Mouse (Mus musculus): ENCODE data around the gene Trove2. TPM values are rescaled to one million over a fixed set of nuclear protein-coding genes. Genes with fewer than 3 reads are reported as not detected.

Gene Trove2
- polyA plus RNA-seq, 1 experiment, result not detected

DNA sequence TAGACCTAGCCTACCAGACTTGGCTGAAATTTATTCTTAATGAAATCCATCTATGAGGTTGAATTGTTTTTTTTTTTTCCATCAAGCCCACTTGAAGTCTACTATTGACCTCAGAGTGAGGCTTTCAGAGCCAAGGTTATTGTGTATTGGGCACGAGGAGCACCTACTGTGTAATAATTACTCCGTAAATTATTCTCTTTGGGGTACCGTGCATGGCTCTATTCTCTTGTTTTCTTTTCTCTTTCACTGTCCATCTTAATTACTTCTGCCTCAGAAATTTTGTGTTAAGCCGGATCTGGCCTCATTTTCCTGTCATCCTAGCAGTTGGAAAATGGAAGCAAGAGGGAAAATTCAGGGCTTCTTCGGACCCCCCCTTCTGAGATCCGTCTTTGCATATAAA lies 34.7 kb downstream of the Trove2 start:
- no peak overlapping the region for H3K4me3 ChIP-seq (ENCODE audit: insufficient read depth, low read depth, low read length)
- H3K27ac ChIP-seq (ENCODE audit: insufficient read depth, low read depth, low read length), result no peak overlapping the region
- H3K4me1 ChIP-seq (ENCODE audit: control insufficient read depth, insufficient read depth, low read length), result no peaks in the 10 kb centered on the region
- WGBS, result 48% methylated on average over 6 of the region's 6 CpGs
- TF ChIP-seq POLR2A (IDR thresholded peaks at IDR 0.05; ENCODE audit: insufficient read depth, low read depth, low read length) (no peak), CTCF (IDR thresholded peaks at IDR 0.05; ENCODE audit: insufficient read depth, low read depth, low read length) (no peak)

DNA sequence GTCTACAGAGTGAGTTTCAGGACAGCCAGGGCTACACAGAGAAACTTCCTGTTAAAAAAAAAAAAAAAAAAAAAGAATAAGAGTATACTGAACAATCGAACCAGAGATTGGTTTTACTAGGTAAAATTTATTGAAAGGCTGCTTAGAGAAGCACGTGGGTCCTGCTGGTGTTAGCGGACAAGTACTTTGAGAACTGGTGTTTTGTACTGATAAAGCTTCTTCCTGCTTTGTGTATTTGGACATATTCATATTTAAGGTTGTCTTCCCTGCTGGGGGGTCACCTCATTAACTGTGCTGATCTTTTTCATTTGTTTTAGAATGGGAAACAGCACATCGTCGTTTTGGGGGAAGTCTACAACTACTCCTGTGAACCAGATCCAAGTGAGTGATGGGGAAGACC lies 35.5 kb downstream of the Trove2 start:
- TF ChIP-seq CTCF (IDR thresholded peaks at IDR 0.05; ENCODE audit: insufficient read depth, low read depth, low read length), result no peak
- no peak for TF ChIP-seq POLR2A (IDR thresholded peaks at IDR 0.05; ENCODE audit: insufficient read depth, low read depth, low read length)
- no peak overlapping the region for H3K4me3 ChIP-seq (ENCODE audit: insufficient read depth, low read depth, low read length)
- H3K4me1 ChIP-seq (ENCODE audit: control insufficient read depth, insufficient read depth, low read length), result no peaks in the 10 kb centered on the region
- WGBS, result 68% methylated on average over 5 of the region's 5 CpGs
- H3K27ac ChIP-seq (ENCODE audit: insufficient read depth, low read depth, low read length), result no peak overlapping the region

DNA sequence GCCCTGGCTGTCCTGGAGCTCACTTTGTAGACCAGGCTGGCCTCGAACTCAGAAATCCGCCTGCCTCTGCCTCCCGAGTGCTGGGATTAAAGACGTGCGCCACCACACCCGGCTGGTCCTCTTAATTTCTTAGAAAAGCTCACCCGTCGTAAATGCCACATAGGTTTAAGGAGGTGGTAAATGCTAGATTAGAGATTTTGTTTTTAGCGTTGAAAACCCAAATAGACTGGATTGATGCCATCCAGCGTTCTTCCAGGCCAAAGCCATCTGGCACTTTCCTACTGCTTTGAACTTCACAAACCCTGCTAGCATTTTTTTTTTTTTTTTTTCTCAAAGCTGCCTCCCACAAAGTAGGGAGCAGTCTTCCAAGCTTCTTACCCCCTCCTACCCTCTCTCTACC lies 36.3 kb downstream of the Trove2 start:
- Histone ChIP-seq H3K4me1 (ENCODE audit: control insufficient read depth, insufficient read depth, low read length) (no peaks in the 10 kb centered on the region), H3K4me3 (ENCODE audit: insufficient read depth, low read depth, low read length) (no peak overlapping the region), H3K27ac (ENCODE audit: insufficient read depth, low read depth, low read length) (no peak overlapping the region)
- WGBS, result 65% methylated on average over 10 of the region's 10 CpGs
- TF ChIP-seq POLR2A (IDR thresholded peaks at IDR 0.05; ENCODE audit: insufficient read depth, low read depth, low read length) (no peak), CTCF (IDR thresholded peaks at IDR 0.05; ENCODE audit: insufficient read depth, low read depth, low read length) (no peak)

DNA sequence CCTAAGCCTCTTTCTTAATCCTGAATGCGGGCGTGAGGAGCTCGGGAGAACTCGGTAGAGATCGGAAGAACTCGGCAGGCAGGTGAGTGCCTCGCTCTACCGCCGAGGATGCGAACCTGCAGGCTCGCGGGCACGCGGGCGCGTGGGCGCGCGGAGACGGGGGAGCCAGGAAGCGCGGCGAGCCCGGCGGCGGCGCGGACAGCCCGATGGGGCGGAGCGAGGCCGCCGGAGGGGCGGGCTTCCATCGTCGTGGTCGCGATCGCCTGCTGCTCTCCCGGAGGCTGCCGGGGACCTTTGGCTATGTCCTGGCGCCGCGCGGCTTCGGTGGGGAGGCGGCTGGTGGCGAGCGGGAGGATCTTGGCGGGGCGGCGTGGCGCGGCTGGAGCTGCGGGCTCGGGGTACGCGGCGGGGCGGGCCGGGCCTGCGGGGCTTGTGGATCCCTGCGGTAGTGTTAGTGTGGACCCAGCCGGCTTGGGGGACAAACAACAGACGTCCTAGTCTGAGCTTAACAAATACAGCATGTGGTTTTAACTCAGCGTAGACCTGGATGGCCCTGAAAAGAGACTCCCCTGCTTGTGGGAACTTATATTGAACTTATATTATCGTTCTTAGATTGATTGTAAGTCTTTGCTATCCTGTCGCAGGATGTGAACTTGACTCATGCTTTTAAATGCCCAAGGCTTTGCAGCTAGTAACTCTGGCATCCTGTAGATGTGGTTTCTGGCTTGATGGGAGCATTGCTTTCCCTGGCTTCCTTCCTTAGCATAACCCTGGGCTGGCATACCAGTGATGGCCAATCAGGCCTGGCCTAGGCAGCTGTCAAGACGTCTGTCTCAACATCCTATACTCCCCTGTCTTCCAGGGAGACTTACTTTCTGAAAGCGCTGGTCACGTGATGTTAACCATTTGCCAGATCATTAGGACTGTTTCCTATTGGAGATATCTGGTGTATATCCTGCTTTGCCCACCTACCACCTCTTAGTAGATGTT lies 37.2 kb downstream of the Trove2 start:
- Histone ChIP-seq H3K4me3 (ENCODE audit: insufficient read depth, low read depth, low read length) (peak overlapping the region; percentile 86), H3K27ac (ENCODE audit: insufficient read depth, low read depth, low read length) (peak overlapping the region; percentile 14), H3K4me1 (ENCODE audit: control insufficient read depth, insufficient read depth, low read length) (no peaks in the 10 kb centered on the region)
- WGBS, result 1% methylated on average over 71 of the region's 71 CpGs
- TF ChIP-seq CTCF (IDR thresholded peaks at IDR 0.05; ENCODE audit: insufficient read depth, low read depth, low read length) (0 out of 2 replicates have a peak, but pooled peaks have one; percentile 21), POLR2A (IDR thresholded peaks at IDR 0.05; ENCODE audit: insufficient read depth, low read depth, low read length) (peak; percentile 88)

DNA sequence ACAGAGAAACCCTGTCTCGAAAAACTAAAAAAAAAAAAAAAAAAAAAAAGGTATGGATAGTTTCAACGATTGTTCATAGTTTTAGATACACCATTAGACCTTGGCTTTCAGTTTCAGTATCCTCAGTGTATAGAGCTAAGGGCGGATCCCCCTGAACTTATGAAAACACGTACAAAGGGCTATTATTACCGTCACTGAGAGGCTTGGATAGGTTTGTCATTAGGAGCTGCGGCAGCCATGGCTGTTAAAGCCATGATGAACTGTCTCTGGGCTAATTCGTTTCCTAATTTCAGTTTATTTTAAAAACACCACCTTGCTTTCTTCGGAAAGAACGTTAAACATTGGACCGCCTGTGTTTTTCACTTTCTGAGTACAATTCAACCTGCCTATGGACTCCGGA lies 38.1 kb downstream of the Trove2 start:
- H3K27ac ChIP-seq (ENCODE audit: insufficient read depth, low read depth, low read length), result peak overlapping the region; percentile 14
- H3K4me3 ChIP-seq (ENCODE audit: insufficient read depth, low read depth, low read length), result peak overlapping the region; percentile 86
- TF ChIP-seq POLR2A (IDR thresholded peaks at IDR 0.05; ENCODE audit: insufficient read depth, low read depth, low read length), result no peak
- TF ChIP-seq CTCF (IDR thresholded peaks at IDR 0.05; ENCODE audit: insufficient read depth, low read depth, low read length), result no peak
- 11% methylated on average over 11 of the region's 11 CpGs for WGBS
- H3K4me1 ChIP-seq (ENCODE audit: control insufficient read depth, insufficient read depth, low read length), result no peaks in the 10 kb centered on the region

DNA sequence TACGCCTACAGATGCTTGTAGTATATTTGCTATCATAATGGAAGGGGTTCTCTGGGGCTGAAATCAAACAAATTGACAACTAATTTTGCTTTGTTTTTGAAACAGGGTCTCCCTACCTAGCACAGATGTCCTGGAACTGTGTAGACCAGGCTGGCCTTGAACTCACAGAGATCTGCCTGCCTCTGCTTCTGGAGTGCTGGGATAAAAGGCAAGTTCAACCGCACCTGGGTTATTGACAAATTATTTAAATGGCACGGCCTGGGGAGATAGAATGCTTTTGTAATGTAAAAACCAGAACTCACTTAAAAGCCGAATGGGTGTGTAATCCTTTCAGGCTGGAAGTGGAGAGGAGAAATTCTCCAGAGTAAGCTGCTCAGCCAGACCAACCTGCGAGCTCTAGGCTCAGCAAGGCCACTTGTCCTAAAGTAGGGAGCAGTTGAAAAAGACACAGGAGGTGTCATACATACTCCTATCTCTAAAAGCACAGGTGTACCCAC lies 42.9 kb downstream of the Trove2 start:
- Histone ChIP-seq H3K4me1 (ENCODE audit: control insufficient read depth, insufficient read depth, low read length) (no peaks in the 10 kb centered on the region), H3K27ac (ENCODE audit: insufficient read depth, low read depth, low read length) (no peak overlapping the region), H3K4me3 (ENCODE audit: insufficient read depth, low read depth, low read length) (no peak overlapping the region)
- TF ChIP-seq POLR2A (IDR thresholded peaks at IDR 0.05; ENCODE audit: insufficient read depth, low read depth, low read length) (no peak), CTCF (IDR thresholded peaks at IDR 0.05; ENCODE audit: insufficient read depth, low read depth, low read length) (no peak)
- 62% methylated on average over 5 of the region's 5 CpGs for WGBS

DNA sequence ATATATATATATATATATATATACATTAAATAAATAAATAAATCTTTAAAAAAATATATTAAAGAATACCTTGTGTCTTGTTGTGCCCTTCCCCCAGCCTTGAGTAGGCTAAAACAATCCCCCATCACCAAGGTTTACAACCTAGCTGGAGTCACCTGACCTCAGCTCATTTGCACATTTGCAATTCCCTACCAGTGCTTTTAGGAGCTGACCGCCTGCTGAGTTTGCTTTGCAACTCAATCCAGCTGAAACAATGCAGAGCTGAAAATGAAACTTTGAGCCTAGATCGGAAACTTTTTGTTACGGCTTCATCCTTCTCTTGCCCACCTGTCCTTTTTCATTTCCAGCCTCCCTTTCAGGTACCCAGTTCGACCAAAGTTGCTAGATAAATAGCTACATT lies 45.2 kb downstream of the Trove2 start:
- Histone ChIP-seq H3K27ac (ENCODE audit: insufficient read depth, low read depth, low read length) (no peak overlapping the region), H3K4me3 (ENCODE audit: insufficient read depth, low read depth, low read length) (no peak overlapping the region), H3K4me1 (ENCODE audit: control insufficient read depth, insufficient read depth, low read length) (no peaks in the 10 kb centered on the region)
- TF ChIP-seq CTCF (IDR thresholded peaks at IDR 0.05; ENCODE audit: insufficient read depth, low read depth, low read length) (no peak), POLR2A (IDR thresholded peaks at IDR 0.05; ENCODE audit: insufficient read depth, low read depth, low read length) (no peak)
- 44% methylated on average over 4 of the region's 4 CpGs for WGBS

DNA sequence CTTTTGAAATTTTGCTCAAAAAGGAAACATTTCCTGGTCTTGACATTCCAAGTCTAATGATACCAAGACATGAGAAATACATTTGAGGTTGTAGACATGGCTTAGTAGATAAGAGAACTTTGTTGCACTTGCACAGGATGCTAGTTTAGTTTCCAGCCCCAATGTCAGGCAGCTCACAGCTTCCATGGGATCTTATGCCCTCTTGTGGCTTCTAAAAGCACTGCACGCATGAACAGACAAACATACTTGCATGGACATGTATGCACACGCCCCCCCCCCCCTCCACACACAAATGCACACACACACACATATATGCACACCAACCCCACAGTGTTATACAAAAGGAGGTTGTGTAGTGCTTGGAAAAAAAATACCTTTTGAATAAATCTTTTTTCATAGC lies 46.0 kb downstream of the Trove2 start:
- TF ChIP-seq POLR2A (IDR thresholded peaks at IDR 0.05; ENCODE audit: insufficient read depth, low read depth, low read length), result no peak
- no peak for TF ChIP-seq CTCF (IDR thresholded peaks at IDR 0.05; ENCODE audit: insufficient read depth, low read depth, low read length)
- H3K27ac ChIP-seq (ENCODE audit: insufficient read depth, low read depth, low read length), result no peak overlapping the region
- H3K4me1 ChIP-seq (ENCODE audit: control insufficient read depth, insufficient read depth, low read length), result no peaks in the 10 kb centered on the region

DNA sequence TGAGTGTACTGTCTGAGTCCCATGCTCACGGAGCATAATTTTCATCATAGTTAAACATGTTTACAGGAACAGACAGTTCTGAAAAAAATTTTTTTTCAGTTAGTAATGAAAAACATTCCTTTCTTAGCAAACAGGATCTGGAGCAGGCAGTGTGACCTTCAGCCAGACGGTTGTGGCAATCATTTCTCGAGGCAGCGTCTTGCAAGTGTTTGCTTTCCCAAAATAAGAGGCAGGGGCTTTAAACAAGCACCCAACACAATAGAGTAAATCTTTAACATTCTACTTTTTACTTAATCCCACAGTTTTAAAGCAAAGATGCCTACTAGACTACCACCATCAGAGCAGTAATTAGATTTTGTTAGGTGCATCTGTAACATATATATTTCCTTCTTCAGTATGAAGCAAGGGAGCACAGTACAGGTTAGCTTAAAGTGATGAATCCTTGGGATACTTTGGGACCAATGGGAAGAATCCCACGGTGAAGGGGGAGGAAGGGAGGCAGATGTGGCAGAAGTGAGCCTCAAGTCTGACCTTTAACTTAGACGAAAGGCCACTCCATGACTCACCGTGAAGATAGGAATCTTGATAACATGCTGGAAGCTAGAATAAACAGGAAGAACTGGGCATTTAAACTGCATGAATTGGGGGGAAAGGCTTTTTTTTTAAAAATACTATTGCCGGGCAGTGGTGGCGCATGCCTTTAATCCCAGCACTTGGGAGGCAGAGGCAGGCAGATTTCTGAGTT lies 49.0 kb downstream of the Trove2 start:
- Histone ChIP-seq H3K4me1 (ENCODE audit: control insufficient read depth, insufficient read depth, low read length) (no peaks in the 10 kb centered on the region), H3K4me3 (ENCODE audit: insufficient read depth, low read depth, low read length) (no peak overlapping the region), H3K27ac (ENCODE audit: insufficient read depth, low read depth, low read length) (no peak overlapping the region)
- WGBS, result 86% methylated on average over 9 of the region's 9 CpGs
- TF ChIP-seq CTCF (IDR thresholded peaks at IDR 0.05; ENCODE audit: insufficient read depth, low read depth, low read length) (no peak), POLR2A (IDR thresholded peaks at IDR 0.05; ENCODE audit: insufficient read depth, low read depth, low read length) (no peak)

More for the DNA sequence above, 46.0 kb downstream of the Trove2 start:
- H3K4me3 ChIP-seq (ENCODE audit: insufficient read depth, low read depth, low read length), result no peak overlapping the region
- WGBS, result 80% methylated on average over 2 of the region's 2 CpGs

Data from olfactory bulb, adult 2 months (tissue).